Mouse (Mus musculus): ENCODE measurements around the gene Gbf1.

DNA sequence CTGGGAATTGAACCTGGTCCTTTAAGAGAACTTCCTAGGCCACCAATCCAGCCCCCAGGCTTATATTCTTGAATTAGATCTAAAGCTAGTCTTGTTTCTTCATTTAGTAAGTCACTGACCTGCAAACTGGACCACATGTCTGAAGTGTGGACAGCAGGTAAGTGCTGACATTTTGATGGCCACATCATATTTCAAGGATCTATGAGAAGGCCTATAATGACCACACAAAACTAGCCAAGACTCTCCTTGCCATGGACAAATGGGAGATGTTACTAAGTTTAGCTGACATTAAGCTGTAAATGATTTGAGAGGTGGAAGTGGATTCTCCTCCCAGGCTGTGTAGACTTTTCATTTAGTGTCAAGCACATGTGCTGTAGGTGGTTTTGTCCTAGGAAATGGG, 58.6 kb downstream of the Gbf1 start:
- TF ChIP-seq POLR2A (IDR thresholded peaks at IDR 0.05; ENCODE audit: low read depth, low read length) (no peak), CTCF (conservative IDR thresholded peaks at IDR 0.05; ENCODE audit: insufficient read depth, insufficient read length, low read depth, low read length) (no peak)

Data from kidney, adult 2 months (tissue).